Mouse (Mus musculus) spleen, postnatal 14 days (tissue): ENCODE results near the gene Cwc27.

Experiments
- DNase-seq, 2 experiments: peaks; one replicate each; pipeline ENCODE4 v3.0.0; 2021 to 2022; ENCODE audit warnings: low spot score in 2 of 2

The Cwc27 gene

DNA sequence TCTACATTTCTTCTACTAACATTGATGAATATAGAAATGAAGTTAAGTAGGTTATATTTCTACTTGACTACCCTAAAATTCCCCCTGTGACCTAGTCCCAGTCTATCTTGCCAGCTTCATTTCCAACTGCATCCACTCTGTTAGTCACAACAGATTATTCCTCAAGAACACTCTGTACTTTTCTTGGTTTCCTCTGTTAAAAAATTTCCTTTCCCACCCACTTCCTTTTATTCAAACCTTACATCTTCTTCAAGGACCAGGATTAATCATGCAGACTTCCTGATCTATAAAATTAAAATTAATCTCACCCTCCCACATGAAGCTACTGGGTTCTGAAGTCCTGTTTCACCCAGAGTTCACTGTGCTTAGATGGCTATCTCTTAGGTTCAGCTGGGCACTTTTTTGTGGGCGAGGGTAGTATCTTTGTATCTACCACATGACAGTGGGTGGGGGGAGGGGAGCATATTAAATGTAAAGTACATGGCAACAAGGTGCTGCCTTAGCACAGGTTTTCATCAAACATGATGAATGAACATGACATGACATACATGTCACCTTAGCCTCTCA lies 37.8 kb downstream of the Cwc27 start:
- no peak for DNase-seq

DNA sequence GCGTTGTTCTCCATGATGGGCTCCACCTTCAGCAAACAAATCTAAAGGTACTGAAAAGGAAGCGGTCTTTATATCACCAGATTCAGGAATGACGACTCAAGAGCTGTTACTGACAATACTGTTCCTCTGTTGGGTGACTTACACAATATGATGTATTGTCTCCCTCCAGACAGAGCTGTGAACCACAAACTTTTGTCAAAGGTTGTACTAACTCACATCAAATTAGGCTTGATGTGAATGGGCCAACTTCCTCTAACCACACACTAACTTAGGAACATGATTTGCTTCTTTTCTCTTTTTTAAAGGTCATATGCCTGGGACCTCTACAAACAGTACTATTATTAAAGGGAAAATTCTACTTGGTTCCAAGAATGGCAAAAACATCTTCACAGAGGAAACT lies 53.7 kb downstream of the Cwc27 start:
- no peak for DNase-seq

DNA sequence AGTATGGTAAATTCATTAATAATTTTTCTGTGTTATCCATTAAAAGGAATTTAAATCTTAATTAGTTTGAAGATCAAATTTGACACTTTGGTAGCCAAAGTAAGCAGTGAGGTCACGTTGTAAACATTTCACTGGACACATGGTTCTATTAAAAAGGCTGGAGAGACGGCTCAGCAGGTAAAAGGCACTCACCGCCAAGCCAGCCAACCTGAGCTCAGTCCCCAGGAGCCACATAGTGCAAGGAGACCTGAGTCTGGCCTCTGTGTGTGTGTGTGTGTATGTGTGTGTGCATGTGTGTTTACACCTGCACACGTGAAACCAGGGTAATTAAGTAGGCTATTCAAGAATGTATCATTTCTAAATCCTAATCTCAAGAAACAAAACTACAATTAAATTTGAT lies 54.5 kb downstream of the Cwc27 start:
- no peak for DNase-seq

DNA sequence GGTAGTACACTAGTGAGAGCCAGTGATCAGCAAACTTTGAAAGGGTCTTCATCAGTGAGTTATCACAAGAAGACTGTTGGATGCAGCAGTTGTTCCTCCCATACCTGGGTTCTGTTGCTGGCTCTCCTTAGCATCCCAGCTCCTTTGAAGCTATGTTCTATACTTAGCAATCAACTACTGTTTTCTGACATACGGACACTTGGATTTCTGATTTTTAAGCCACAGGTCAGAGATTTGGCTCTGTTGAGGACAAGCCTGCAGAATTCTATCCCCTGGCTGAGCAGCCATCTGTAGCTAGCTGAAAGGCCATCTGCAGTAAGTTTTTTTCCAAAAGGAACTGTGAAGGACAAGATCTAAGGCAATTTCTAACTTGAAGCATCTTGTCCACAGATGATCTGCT lies 57.6 kb downstream of the Cwc27 start:
- DNase-seq = no peak

DNA sequence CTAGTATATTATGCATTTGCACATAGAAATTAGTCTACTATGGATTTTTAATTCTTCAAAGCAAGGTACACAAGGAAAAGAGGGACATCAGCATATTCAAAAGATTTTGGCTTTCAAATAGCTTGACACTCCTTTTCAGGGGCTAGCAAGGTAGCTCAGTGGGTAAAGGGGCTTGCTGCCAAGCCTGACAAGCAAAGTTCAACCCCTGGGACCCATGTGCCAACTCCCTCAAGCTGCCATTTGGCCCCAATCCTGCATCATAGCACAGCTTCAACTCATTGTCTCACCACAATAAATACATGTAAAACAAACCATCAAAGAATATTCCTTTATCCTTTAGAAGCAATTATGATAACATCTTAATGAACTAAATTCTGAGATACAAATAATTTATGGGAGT lies 69.9 kb downstream of the Cwc27 start:
- no peak for DNase-seq

DNA sequence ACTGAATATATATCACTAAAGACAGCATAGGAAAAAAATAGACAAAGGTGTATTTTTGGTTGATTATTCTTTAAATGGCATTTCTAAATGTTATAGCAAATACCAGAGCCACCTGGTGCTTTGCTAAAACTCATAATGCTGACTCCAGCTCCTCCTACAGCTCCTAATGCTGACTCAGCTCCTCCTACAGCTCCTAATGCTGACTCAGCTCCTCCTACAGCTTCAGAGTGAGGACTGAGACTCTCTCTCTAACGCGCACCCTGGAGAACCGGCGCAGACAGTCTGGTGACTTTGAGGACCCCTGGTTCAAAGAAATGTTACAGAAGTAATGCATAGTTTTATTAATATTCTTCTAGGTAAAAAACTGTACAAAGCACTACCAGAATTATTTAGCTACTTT lies 74.1 kb downstream of the Cwc27 start:
- DNase-seq = no peak

DNA sequence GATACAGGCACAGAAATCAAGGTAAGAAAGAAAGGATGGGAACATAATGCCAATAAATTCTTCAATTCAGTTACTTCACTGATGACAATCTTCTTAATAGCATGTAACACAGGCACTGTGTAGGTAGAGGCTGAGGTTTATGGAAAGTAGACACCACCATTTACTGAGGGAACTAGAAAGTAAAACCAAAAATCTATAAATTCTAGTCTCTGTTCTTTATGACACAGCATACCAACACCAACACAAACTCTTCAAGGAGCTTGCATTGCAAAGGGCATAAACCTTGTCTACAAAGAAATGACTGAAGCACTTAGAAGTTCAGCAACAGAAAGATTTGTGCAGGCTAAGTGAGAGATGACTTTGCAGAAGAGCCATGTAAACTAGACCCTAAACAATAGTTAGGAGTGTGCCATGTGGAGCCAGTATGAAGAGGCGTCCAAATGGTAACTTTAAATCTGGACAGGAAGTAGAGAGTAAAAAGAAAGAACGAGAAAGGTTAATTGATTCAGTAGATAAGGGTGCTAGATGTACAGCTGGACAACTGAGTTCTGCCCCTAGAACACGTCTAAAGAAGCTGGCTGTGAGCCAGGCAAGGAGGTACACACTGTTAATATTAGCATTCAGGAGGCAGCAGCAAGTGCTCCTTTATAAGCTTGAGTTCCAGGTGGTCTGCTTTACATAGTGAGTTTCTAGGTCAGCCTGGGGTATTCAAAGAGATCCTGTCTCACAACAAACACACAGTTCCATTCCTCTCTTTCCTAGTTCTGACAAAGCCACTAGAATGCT lies 87.5 kb downstream of the Cwc27 start:
- DNase-seq = no peak

DNA sequence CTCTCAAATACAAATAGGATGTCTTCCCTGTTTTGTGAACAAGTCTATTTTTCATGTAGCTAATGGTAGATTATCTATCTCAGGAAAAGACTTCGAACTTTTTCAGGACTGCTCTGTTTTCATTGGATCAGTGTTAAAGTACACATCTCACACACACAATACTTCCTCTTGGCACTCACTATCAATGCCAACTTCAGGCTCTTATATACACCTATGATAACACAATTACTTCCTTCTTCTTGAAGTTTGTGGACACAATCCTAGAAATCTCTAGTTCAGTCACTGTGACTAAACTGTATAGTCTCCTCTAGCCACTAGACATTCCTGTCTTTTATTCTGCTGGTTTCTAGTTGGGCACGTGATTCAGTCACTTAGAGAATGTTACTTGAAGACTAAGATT lies 89.3 kb downstream of the Cwc27 start:
- DNase-seq = no peak

DNA sequence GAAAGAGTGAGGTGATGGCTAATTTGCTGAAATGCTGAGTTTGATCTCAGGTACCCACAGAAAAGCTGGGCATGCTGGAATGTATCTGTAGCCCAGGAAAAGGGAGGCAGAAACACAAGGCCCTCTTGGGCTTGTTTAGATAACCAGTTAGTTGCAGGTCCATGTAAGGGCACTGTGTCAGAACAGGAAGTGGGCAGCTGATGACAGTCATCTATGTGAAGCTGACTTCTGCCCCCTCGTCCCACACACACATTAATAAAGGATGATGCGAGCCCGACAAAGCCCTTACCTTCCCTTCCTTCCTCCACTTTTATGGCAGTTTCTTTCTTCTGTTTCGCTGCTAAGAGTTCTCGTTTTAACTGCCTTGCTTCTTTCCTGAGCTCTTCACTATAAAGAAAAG lies 96.8 kb downstream of the Cwc27 start:
- no peak for DNase-seq

DNA sequence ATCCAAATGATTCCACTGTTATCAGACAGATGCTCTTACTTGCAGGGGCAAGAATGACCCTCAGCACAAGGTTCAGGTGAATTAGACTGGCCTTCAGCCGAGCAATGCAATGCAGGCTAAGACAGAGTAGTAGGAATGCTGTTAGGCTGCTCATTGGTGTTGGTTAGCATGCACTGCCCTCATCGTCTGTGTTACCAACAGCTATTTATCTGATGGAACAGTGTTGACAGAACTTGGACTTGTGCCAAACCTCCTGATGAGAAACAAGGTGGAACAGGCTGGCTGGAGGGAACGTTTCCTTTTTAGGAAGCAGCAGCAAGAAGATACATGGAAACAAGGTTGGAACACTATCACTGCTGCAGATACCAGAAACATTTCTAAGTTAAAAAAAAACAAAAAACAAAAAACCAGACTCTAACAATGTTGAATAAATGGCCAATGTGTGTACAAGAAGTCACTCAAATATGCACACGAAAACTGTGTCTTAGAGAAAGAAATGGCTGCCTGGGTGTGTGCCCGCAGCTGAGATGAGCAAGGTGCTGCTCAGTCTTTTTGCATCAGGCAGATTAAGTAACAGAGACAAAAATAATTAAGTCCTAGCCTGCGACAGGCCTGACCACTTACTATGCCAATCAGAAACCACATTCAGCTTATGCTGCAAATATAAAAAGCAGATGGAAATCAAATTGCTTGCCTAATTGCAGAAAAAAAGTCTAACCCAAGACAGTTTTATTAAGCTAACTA lies 122.2 kb downstream of the Cwc27 start:
- no peak for DNase-seq

DNA sequence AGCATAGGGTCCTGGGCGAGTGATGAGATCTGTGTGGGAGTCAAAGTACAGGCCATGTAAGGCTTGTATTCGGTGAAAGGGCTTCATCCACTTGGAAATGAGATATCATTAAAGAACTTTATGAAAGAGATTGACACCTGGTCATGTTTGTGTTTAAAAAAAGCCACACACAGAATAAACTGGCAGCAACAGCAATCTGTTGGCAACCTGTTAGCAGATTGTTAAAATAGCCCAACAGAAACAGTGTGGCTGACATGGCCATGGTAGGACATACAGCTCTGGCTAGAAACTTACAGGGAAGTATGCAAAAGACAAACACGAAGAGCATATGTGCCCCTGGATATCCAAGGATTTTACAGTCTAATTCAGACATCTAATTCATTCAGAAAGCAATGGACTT lies 124.2 kb downstream of the Cwc27 start:
- DNase-seq = no peak

DNA sequence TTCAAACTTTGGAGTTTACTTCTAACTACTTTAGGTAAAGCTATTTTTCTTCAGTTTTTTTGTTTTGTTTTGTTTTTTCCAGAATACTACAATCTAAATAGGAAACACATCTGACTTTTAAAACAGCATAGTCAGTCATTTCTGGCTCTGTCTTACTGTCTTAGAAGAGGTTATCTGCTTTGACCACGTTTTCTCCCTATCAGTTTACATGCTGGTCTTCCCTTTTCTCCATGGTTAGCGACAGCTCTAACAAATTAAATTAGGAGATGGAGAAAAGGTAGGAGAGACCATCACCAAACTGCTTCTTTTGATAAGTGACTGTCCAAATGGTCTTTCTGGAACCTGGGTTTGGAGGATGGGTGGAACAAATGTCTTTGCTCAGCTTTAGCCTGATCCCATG lies 131.4 kb downstream of the Cwc27 start:
- DNase-seq = no peak

DNA sequence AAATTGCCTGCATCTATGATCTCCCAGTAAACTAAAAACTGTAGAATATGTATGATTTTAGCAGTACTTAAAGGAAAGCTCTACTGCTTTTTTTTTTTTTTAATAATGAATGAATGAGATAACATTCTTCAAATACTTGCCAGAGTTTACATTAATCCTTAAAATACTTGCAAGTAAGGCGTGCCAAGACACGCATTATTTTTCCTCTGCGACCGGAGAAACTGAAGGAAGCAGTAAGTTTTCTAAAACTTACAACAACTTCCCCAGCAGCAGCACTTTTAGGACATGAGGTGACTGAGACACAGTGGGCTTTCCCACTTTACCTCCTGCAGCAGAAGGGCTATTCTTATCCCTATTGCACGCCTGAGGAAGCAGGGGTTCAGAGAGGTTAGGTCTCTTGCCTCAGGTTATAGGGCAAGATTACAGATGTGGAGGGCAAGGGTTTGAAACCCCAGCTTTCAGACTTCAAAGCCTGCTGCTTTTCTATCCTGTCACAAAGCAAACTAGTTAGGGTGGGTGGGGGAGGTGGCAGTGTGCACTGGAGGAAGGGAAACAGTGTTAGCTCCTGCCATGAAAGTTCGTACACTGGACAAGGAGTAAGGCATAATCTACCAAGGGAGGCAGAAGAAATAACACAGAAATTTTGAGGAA lies 132.5 kb downstream of the Cwc27 start:
- DNase-seq = no peak

DNA sequence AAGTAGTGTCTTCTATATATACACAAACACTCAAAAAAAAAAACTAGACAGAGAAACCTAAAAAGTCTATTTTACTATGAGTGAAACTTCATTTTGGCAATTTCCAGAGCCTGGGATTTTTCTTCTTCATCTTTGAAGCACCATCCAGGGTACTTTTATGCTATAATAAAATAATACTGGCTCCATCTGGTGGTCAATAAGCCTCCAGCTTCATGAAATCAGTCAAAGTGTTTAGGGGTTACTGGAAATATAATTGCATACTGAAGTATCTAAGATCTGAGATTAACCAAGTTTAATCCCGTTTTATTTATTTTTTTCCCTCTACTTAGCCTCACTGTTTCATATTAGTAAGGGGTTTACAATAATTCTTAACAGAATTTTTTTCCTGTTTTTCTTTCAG lies 135.7 kb downstream of the Cwc27 start:
- no peak for DNase-seq

DNA sequence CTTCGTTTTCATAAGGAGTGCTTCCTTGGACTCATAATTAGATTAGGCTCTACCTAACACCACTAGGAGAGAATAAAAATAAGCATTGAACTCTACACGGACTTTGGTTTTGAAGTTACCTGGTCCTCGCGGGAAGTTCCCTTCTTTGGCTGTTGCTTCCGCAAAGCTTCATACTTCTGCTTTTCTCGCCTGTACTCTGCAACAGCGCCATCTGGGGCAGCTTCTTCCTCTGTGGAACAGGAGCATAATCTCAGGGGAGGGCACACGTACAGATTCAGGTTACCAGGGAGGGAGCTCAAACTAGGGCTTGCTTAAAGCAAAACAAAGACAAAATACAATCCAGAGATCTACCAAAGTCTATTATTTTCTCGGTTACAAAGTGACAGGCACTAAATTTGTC lies 155.8 kb downstream of the Cwc27 start:
- no peak for DNase-seq

DNA sequence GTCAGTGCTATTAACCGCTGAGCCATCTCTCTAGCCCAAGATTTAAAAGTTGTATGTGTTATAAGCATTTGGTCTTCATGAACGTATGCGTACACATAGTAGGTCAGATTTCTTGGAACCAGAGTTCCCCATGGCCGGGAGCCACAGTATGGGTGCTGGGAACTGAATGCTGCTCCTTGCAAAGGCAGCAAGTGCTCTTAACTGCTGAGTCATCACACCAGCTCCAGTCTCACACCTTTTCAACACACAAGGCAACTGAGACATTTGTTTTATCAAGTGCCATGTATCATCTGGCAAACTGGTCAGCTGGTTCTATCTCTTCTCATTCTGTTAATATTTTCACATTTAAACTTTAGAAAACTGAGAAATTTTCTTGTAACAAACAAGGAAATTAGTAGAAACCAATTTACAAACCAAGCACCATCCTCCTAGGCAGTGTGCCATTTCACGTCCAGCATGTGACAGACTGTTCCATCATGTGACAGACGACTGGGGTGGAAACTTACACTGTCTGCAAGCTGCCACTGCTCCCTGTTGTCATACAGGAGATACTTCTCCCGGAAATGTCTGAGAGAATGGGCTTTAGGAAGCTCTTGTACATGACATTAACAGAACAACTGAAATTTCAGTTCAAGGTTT lies 156.8 kb downstream of the Cwc27 start:
- no peak for DNase-seq

DNA sequence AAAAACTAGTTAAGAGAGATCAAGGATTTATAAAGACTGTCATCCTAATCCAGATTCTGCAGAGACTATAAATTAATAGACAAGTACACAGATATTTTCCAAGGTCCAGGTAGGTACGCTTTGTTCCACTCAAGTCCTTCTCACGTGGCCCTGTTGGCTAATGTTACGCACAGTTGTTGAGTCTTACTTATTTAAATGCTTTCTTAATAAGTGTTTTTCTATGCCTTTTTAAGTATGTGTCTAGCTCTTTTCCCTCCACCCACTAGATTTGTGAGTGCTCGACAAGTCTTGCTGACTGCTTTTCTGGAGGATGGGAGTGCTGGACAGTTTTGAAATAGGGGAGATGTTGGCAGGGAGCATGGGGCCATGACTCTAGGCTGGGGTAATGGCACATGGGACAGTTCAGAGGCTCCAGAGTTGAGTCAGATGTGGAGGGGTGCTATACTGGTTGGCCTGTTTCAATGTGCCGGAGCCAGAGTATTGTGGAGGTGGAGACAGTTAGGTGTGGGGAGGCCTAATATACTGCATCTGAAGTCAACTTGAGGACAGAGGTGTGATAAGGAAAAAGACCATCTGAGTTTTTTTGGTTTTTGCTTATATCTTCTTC lies 160.2 kb downstream of the Cwc27 start:
- no peak for DNase-seq

DNA sequence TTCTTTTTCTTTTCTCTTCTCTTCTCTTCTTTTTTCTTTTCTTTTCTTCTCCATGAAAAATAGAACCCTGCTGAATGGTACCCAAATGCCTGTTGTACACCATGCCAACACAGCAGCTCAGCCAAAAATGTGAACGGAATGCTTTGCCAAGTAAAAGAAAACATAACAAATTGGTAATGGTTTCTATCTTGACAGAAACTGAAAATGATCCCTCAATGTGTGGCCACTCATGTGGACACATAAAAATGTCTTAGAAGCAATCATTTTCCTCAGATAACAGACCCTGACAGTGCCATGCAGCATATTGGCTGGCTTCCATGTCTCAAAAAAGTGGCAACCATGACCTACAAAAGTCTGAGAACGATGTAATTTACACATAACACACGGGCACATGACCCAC lies 161.8 kb downstream of the Cwc27 start:
- no peak for DNase-seq

DNA sequence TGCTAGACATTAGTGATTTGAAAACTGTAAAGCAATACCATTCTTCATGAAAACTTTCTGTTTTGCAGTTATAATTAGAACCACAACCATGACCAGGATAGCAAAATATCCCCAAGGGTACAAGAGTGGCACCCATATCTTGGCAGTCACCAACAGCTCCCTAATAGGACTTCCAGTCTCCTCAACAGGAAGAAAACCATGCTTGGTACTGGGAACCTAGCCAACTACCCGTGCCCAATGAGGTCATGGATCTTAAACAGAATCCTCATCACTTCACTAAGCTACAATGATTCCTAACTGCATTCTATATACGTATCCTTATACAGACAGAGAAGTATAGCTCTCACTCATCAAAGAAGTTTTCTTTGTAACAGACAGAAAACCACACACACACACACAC lies 165.2 kb downstream of the Cwc27 start:
- no peak for DNase-seq

DNA sequence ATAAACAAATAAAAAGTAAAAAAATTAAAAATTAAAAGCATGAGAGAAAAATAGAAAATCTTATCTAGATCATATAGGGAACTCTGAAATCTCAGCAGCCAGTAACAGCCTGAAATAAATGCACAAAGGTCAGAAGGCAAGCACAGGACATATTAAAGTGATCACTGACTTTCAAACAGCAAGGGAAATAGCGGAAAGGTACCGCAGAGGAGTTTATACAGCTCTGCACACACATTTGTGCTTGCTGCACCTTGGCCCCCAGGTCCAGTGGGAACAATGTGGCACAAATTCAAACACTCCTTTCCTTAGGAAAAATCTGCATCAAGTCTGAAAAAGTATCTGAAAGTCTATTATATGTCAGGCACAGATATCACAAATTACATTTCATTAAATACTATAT lies 166.3 kb downstream of the Cwc27 start:
- DNase-seq = no peak

DNA sequence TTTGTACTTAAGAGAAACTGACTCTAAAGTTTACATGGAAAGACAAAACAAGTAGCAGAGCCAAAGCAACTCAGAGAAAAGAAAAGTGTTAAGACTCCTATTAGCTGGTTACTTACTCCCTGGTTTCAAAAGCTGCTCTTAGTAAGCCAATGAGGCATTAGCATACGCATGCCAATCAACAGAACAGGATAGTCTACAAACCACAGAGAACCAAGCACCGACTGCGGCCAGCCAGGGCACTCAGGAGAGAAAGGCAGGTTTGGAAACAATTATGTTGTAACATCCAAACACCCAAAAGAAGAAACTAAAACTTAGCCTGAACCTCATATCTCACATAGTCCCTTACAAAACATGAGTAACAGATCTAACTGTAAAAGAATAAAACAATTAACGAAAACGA lies 166.8 kb downstream of the Cwc27 start:
- DNase-seq = no peak
